10 mouse cellular contexts compared by ENCODE assay signal in the genomic region with DNA sequence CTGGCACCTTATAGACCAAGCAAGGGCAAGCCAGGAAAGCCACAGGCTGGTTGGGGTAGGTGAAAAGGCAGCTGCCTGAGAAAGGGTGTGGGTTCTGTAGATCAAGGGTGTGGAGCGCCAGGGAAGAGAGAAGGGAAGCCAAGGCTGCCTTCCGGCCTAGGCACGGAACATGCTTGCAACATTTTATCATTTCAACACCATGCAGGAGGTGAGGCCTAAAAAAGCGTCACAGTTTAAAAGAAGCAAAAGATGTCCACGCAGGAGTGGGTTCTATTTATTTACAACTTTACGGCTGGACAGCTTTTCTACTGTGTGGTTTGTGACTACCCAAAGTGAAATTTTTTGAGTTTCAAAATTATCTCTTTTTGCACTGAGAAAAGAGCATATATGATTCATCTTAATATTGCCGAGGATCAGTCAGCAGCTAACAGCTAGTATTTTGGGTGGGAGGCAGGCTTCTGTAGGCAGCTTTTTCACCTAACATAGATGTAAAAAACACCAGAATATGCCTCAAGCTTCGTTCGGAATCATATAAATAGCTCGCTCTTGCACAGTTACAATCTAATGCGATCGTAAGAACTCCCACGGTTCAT.
A peak's percentile ranks its signal among the peaks of the same experiment; 100 is the strongest.
DNase-seq lines count a peak whose midpoint lies in the region; ATAC-seq and TF ChIP-seq lines count a peak whose summit lies in the region.
"Had no signal": no experiment of that assay in that cellular context is flagged by ENCODE, and none has a peak within 500 bp of the region (broad histone marks: within the 10 kb centered on the region; RNA-seq: fewer than 3 reads in every experiment).

No protein-coding gene starts in this region.

- H3K27ac ChIP-seq in limb, embryonic 15.5 days, result peak overlapping the region; percentile 38
- no peak overlapping the region for H3K27ac ChIP-seq in limb, embryonic 10.5 days
- peak overlapping the region; percentile 77 for H3K27ac ChIP-seq in stomach, postnatal 0 days (replicated peaks)
- H3K27ac ChIP-seq: lung, embryonic 15.5 days had no signal

- WGBS in limb, embryonic 15.5 days, result 66% methylated on average over 13 of the region's 13 CpGs
- WGBS in limb, embryonic 10.5 days, result 92% methylated on average over 13 of the region's 13 CpGs
- 76% methylated on average over 13 of the region's 13 CpGs for WGBS in stomach, postnatal 0 days

- no peaks in the 10 kb centered on the region for H3K36me3 ChIP-seq in limb, embryonic 15.5 days
- H3K36me3 ChIP-seq in limb, embryonic 10.5 days, result no peaks in the 10 kb centered on the region
- no peaks in the 10 kb centered on the region for H3K36me3 ChIP-seq in stomach, postnatal 0 days (ENCODE audit: control insufficient read depth, insufficient read depth, low read length)
- H3K36me3 ChIP-seq: lung, embryonic 15.5 days had no signal

- peak; percentile 66 for DNase-seq in adrenal gland, postnatal 10 days
- DNase-seq in adrenal gland, adult 18-20 months (ENCODE audit: low spot score in 2 of 2), result no peak
- DNase-seq in limb, embryonic 10.5 days (ENCODE audit: low spot score), result no peak
- DNase-seq in left cerebral cortex, adult 18-20 months (ENCODE audit: low spot score in 2 of 2), result peak; percentile 28 to 34
- DNase-seq in stomach, postnatal 0 days (ENCODE audit: low spot score), result peak; percentile 77
- no peak for DNase-seq in kidney, adult 18-20 months
- no peak for DNase-seq in cerebellum, adult 11 months

- peaks cover 22% of the 10 kb centered on the region for H3K4me1 ChIP-seq in limb, embryonic 15.5 days
- H3K4me1 ChIP-seq in limb, embryonic 10.5 days, result peaks cover 3% of the 10 kb centered on the region; the same call in 1 of the 2 replicates
- H3K4me1 ChIP-seq in stomach, postnatal 0 days (replicated peaks; ENCODE audit: control insufficient read depth, insufficient read depth), result no peaks in the 10 kb centered on the region
- H3K4me1 ChIP-seq: lung, embryonic 15.5 days had no signal

- TF ChIP-seq EP300 in stomach, postnatal 0 days (optimal IDR thresholded peaks at IDR 0.05), result no peak

- H3K9ac ChIP-seq in limb, embryonic 15.5 days, result no peak overlapping the region
- no peak overlapping the region for H3K9ac ChIP-seq in stomach, postnatal 0 days (ENCODE audit: low read length)
- H3K9ac ChIP-seq: lung, embryonic 15.5 days had no signal

- H3K27me3 ChIP-seq in limb, embryonic 15.5 days, result no peaks in the 10 kb centered on the region
- no peaks in the 10 kb centered on the region for H3K27me3 ChIP-seq in limb, embryonic 10.5 days (ENCODE audit: low read depth, poor library complexity, severe bottlenecking)
- no peaks in the 10 kb centered on the region for H3K27me3 ChIP-seq in stomach, postnatal 0 days (ENCODE audit: control insufficient read depth, insufficient read depth, low read length)
- H3K27me3 ChIP-seq: lung, embryonic 15.5 days had no signal

- no peak for ATAC-seq in limb, embryonic 15.5 days (ENCODE audit: insufficient number of reproducible peaks, low FRiP score, low TSS enrichment, low read depth)
- peak; percentile 95 for ATAC-seq in stomach, postnatal 0 days (ENCODE audit: low FRiP score, low TSS enrichment)

- no peak for TF ChIP-seq CTCF in stomach, postnatal 0 days (IDR thresholded peaks at IDR 0.05; ENCODE audit: low read depth)

- H3K4me3 ChIP-seq in limb, embryonic 15.5 days, result no peak overlapping the region
- no peak overlapping the region for H3K4me3 ChIP-seq in limb, embryonic 10.5 days
- no peak overlapping the region for H3K4me3 ChIP-seq in stomach, postnatal 0 days (ENCODE audit: low read depth, low read length)
- H3K4me3 ChIP-seq: erythroblast, embryonic 14.5 days; lung, embryonic 15.5 days had no signal

- H3K9me3 ChIP-seq in limb, embryonic 15.5 days, result no peaks in the 10 kb centered on the region
- H3K9me3 ChIP-seq in limb, embryonic 10.5 days (replicated peaks), result no peaks in the 10 kb centered on the region
- H3K9me3 ChIP-seq in stomach, postnatal 0 days (ENCODE audit: control insufficient read depth, low read length), result no peaks in the 10 kb centered on the region
- H3K9me3 ChIP-seq: lung, embryonic 15.5 days had no signal

- no peak overlapping the region for H3K4me2 ChIP-seq in limb, embryonic 15.5 days
- H3K4me2 ChIP-seq in stomach, postnatal 0 days (replicated peaks; ENCODE audit: low read depth), result no peak overlapping the region
- H3K4me2 ChIP-seq: lung, embryonic 15.5 days had no signal

Comparison
In these comparisons a context has a peak if more than half of its experiments do, and no peak if none do; other contexts are left out.
1. DNase-seq: peak in adrenal gland, postnatal 10 days (single experiment), left cerebral cortex, adult 18-20 months (2 of 2) and stomach, postnatal 0 days (single experiment); none in adrenal gland, adult 18-20 months (0 of 2), limb, embryonic 10.5 days (single experiment), kidney, adult 18-20 months (single experiment) and cerebellum, adult 11 months (single experiment).